Mouse (Mus musculus) embryonic facial prominence, embryonic 15.5 days (tissue): ENCODE measurements around the gene Pcgf1. TPM values are rescaled to one million over a fixed set of nuclear protein-coding genes. Genes with fewer than 3 reads are reported as not detected.

Source experiments
- ATAC-seq: fragments of 200-750 bp; cut with Nextera tagmentation; 2 replicates; pipeline ENCODE4 v1.8.0; 2017; ENCODE audit warnings: low read depth, moderate TSS enrichment; ENCODE audit not compliant: insufficient number of reproducible peaks, low FRiP score, low TSS enrichment
- H3K27ac ChIP-seq: fragments of 300-500 bp; sonication (generic); replicated peaks from 2 replicates; pipeline ENCODE4 v1.5.1; 2015; ENCODE audit warnings: mild to moderate bottlenecking, inconsistent platforms
- H3K27me3 ChIP-seq: fragments of 300-500 bp; sonication (generic); 2 replicates; pipeline ENCODE4 v1.6.1; 2015; ENCODE audit warnings: inconsistent platforms
- H3K36me3 ChIP-seq: fragments of 300-500 bp; sonication (generic); 2 replicates; pipeline ENCODE4 v1.6.1; 2015; ENCODE audit warnings: mild to moderate bottlenecking, inconsistent platforms
- H3K4me1 ChIP-seq: fragments of 300-500 bp; sonication (generic); 2 replicates; pipeline ENCODE4 v1.6.1; 2015; ENCODE audit warnings: inconsistent platforms
- H3K4me2 ChIP-seq: fragments of 300-500 bp; sonication (generic); replicated peaks from 2 replicates; pipeline ENCODE4 v1.6.1; 2015; ENCODE audit warnings: mild to moderate bottlenecking, inconsistent platforms
- H3K4me3 ChIP-seq: fragments of 300-500 bp; sonication (generic); replicated peaks from 2 replicates; pipeline ENCODE4 v1.5.1; 2015; ENCODE audit warnings: mild to moderate bottlenecking, inconsistent platforms
- H3K9ac ChIP-seq: fragments of 300-500 bp; sonication (generic); 2 replicates; pipeline ENCODE4 v1.6.1; 2015; ENCODE audit warnings: inconsistent platforms
- H3K9me3 ChIP-seq: fragments of 300-500 bp; sonication (generic); replicated peaks from 2 replicates; pipeline ENCODE4 v1.6.1; 2016; ENCODE audit warnings: inconsistent platforms
- WGBS: fragments of 180-500 bp; shearing (Covaris S2); methylation state at CpG from one replicate; pipeline ENCODE4 v1.1.7; 2015; 5-methylcytosine and 5-hydroxymethylcytosine counted together
- polyA plus RNA-seq: library from polyadenylated mRNA; unstranded; fragments of >200 nt; fragmentation: Nextera tagmentation; extraction: Ambion mirVana; gene quantifications from 2 replicates; pipeline ENCODE4 v1.2.1, GENCODE M21; 2015

Gene Pcgf1
- polyA plus RNA-seq, 1 experiment from 2014 or later, result 39.4 TPM

DNA sequence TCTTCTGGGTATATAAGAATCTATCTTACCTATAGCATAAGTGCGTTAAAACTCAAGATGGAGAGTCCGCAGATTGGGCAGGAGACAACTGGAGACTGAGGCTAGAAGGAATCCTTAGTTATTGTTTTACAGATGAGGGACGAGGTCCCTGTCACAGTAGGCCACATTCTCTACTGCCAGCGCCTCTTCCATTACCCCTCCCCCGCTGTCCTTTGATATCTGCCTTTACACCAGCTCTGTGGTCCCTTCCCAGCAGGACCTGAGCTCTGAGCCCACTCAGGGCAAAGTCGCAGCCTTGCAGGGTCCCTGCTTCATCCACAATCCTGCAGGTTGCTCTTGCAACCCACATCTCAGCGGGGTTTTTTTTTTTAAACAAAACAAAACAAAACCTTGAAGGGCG, 9.4 kb upstream of the Pcgf1 start:
- 7% methylated on average over 8 of the region's 8 CpGs for WGBS
- peaks cover 30% of the 10 kb centered on the region for H3K4me1 ChIP-seq
- H3K27me3 ChIP-seq, result peaks cover 99% of the 10 kb centered on the region
- H3K4me3 ChIP-seq, result no peak overlapping the region; the same call in 1 of the 2 replicates
- H3K4me2 ChIP-seq, result no peak overlapping the region
- no peaks in the 10 kb centered on the region for H3K36me3 ChIP-seq
- no peak overlapping the region for H3K27ac ChIP-seq
- H3K9ac ChIP-seq, result no peak overlapping the region
- no peaks in the 10 kb centered on the region for H3K9me3 ChIP-seq
- no peak for ATAC-seq

DNA sequence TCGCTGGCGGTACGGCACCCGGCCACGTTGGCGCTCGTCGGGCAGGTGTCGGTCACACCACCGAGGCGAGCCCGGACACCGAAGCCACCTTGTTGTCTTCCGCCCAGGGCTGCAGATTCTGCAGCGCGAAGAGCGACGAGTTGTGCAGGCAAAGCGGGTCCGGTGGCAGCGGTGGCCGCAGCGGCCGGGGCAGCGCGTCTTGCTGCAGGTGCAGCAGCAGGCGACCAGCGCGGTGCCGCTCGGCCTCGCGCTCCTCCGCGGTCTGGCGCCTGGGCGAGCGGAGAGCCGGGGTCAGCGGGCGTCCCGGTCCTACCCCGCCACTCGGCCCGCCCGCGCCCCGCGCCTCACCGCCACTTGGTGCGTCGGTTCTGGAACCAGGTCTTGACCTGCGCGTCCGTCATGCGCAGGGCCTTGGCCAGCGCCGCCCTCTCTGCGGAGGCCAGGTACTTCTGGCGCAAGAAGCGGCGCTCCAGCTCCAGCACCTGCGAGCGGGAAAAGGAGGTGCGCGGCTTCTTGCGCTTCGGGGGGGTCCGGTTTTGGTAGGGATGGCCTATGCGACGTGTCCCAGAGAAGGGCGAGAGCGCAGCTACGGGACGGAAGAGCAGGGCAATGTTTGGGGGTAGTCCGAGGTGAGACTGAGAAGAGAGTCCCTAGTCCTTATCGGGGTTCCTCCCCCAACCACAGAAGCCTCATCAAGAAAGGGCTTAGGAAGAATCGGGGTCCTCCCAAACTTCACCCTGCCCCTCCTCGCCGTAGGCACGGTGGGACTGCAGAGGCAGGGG, 8.8 kb upstream of the Pcgf1 start:
- 1% methylated on average over 75 of the region's 81 CpGs for WGBS
- peaks cover 98% of the 10 kb centered on the region for H3K27me3 ChIP-seq
- no peak overlapping the region for H3K9ac ChIP-seq
- H3K27ac ChIP-seq, result no peak overlapping the region
- peak overlapping the region; percentile 26 for H3K4me3 ChIP-seq
- H3K9me3 ChIP-seq, result no peaks in the 10 kb centered on the region
- ATAC-seq, result no peak
- H3K4me1 ChIP-seq, result peaks cover 30% of the 10 kb centered on the region
- H3K36me3 ChIP-seq, result no peaks in the 10 kb centered on the region
- H3K4me2 ChIP-seq, result peak overlapping the region; percentile 36

DNA sequence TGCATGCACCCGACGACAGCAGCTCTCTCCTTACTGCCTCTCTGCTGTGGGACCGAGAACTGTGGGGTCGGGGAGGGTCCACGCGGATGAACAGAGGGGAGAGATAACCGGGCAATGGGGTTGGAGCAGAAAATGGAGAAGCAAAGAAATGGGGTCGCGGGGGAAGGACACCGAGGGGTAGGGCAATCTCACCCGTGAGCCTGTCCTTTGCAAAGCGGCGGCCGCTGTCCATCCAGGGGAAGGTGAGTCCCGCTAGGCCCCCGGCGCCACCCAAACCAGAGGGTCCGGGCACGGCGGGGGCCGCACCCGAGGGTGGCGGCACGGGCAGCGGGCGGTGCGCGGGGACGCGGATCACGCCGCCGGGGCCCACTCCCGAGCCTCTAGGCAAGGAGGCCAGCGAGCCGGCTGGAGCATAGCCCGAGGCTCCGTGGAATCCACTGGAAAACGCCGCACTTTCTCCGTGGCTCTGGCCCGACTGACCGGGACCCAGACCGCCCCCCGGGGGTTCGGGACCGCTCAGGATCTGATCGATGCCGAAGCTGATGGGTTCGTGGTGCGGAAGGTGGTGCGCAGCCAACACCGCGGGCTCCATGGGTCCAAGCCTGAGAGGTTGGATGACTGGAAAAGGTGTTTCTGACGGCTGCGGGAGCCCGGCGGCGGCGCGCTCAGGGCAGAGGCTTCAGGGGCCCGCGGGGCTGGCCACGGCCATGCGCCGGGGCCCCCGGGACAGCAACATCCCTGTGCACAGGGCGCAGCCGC, 8.0 kb upstream of the Pcgf1 start:
- WGBS, result under 1% methylated on average over 69 of the region's 69 CpGs
- peak overlapping the region; percentile 35 for H3K4me2 ChIP-seq
- peak overlapping the region; percentile 26 for H3K4me3 ChIP-seq
- H3K36me3 ChIP-seq, result no peaks in the 10 kb centered on the region
- H3K27me3 ChIP-seq, result peaks cover 98% of the 10 kb centered on the region
- no peak; the same call in 1 of the 2 replicates for ATAC-seq
- peaks cover 30% of the 10 kb centered on the region for H3K4me1 ChIP-seq
- no peak overlapping the region for H3K27ac ChIP-seq
- no peak overlapping the region for H3K9ac ChIP-seq
- no peaks in the 10 kb centered on the region for H3K9me3 ChIP-seq

DNA sequence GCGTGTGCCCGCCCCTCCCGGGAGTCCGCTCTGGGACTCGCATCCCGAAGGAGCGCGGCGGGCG, 7.6 kb upstream of the Pcgf1 start, which contains the start of gene Tlx2:
Gene Tlx2, minus strand, starts transcription at position 47 of the 64 bp plus-strand sequence.
- H3K36me3 ChIP-seq, result no peaks in the 10 kb centered on the region
- peaks cover 30% of the 10 kb centered on the region for H3K4me1 ChIP-seq
- no peaks in the 10 kb centered on the region for H3K9me3 ChIP-seq
- 0% methylated on average over 10 of the region's 10 CpGs for WGBS
- no peak within 1 kb of the TSS for H3K27ac ChIP-seq
- H3K27me3 ChIP-seq, result peaks cover 96% of the 10 kb centered on the region
- no peak for ATAC-seq
- H3K9ac ChIP-seq, result no peak within 1 kb of the TSS
- H3K4me2 ChIP-seq, result peak within 1 kb of the TSS; percentile 35
- peak within 1 kb of the TSS; percentile 26 for H3K4me3 ChIP-seq

DNA sequence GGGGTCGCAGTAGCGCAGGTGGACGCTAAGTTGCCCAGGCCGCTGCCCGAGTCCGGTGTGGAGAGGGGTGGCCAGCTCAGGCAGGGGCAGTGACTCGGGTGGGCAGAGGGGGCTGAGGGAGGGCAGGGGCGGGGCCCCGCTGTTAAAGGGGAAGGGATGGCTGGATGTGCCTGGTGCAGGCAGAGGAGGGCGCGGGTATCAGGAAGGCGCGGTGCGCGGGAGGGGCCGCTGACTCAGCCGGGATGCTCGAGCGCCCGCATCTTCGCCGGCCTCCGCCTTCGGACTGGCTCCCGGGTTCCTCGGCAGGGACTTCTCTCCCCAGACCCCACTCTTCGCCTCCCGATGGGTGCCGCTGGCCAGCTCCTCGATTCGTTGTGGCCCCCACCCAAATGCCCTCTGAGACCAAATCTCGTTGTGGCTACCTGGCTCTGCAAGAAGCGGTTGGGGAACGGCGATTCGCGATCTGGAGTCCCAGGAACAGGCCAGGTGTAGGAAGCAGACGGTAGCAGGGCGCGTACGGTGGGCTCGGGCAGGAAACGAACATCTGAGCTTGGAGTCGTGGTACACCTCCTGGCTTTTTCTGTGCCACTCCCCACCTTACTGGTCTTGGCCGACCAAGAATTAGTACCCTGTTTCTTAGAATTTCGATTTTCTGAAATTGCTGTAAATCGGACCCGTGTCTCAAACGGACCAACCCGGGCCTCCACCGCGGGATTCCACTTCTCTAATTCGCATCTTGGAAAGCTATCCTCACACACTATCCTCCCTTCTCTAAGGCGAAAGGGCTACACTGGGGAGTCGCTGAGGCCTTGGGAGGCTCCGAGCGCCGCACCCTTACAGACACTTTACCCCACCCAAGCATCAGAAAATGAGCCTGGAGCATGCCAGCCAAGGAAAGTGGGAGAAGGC, 7.1 kb upstream of the Pcgf1 start:
- no peak overlapping the region for H3K27ac ChIP-seq
- H3K9ac ChIP-seq, result no peak overlapping the region
- H3K4me1 ChIP-seq, result peaks cover 30% of the 10 kb centered on the region
- peak overlapping the region; percentile 35 for H3K4me2 ChIP-seq
- no peaks in the 10 kb centered on the region for H3K36me3 ChIP-seq
- H3K9me3 ChIP-seq, result no peaks in the 10 kb centered on the region
- H3K4me3 ChIP-seq, result peak overlapping the region; percentile 26
- peaks cover 96% of the 10 kb centered on the region for H3K27me3 ChIP-seq
- no peak for ATAC-seq
- 2% methylated on average over 57 of the region's 58 CpGs for WGBS

DNA sequence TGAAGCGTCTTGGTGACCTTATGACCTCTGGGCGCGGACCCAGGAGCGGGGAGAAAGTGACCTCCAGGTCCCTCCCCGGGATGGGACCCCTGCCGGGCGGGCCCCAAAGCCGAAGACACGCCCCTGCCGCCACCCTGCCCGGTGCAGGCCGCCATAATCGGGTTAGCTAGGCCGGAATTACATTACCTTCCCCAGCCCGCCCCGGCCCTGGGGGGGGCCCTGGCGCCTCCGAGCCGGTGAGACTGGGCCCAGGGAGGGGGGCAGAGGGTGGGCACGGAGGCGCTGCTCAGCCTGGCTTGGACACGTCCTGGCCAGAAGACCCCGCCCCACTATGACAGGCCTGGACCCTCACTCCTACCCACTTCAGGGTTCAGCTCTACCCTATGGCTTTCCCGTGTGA, 6.4 kb upstream of the Pcgf1 start:
- H3K4me3 ChIP-seq, result peak overlapping the region; percentile 17
- no peaks in the 10 kb centered on the region for H3K36me3 ChIP-seq
- WGBS, result 1% methylated on average over 20 of the region's 24 CpGs
- H3K4me2 ChIP-seq, result peak overlapping the region; percentile 26; the same call in 1 of the 2 replicates
- H3K27ac ChIP-seq, result no peak overlapping the region
- H3K9ac ChIP-seq, result no peak overlapping the region
- peaks cover 96% of the 10 kb centered on the region for H3K27me3 ChIP-seq
- peaks cover 30% of the 10 kb centered on the region for H3K4me1 ChIP-seq
- no peaks in the 10 kb centered on the region for H3K9me3 ChIP-seq
- no peak for ATAC-seq

DNA sequence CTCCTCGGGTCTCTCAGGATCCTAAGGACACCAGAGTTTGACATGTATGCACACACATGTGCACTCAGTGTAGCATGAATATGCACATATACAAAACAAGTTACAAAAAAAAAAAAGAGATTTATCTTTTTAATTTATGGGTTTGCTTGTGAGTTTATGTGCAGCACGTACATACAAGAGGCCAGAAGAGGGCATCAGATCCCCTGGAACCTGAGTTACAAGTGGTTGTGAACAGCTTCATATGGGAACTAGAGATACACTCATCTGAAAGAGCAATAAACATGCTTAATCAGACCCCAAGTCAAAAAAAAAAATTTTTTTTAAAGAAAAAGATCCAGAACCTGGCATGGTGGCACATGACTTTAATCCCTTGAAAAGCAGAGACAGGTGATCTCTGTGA, 2.7 kb upstream of the Pcgf1 start:
- Histone ChIP-seq H3K9ac (no peak overlapping the region), H3K27me3 (peaks cover 60% of the 10 kb centered on the region), H3K4me1 (peaks cover 35% of the 10 kb centered on the region), H3K4me3 (no peak overlapping the region), H3K9me3 (no peaks in the 10 kb centered on the region), H3K27ac (no peak overlapping the region), H3K36me3 (peaks cover 5% of the 10 kb centered on the region), H3K4me2 (no peak overlapping the region)
- 14% methylated on average over 2 of the region's 2 CpGs for WGBS
- ATAC-seq, result no peak

DNA sequence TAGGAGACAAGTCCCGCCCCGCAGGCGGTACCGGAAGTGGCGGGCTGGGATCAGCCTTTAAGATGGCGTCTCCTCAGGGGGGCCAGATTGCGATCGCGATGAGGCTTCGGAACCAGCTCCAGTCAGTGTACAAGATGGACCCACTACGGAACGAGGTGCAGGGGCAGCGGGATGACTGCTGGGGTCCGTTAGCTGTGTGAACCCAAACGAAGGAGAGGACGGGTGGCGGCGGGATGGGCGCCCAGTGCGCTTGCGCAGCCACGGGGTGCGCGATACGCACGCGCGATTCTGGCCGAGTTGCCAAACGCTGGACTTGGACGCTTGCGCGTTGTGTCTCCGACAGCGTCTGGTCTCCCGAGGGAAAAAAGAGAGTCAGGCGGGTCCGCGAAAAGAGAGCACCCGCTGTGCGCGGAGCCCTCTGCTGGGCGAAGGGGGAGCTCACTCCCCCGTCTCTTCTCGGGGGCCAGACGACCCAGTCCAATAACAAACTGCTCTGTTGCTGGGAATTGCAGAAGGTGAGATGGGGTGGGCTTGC, 722 bp downstream of the Pcgf1 start:
- WGBS, result under 1% methylated on average over 46 of the region's 46 CpGs

DNA sequence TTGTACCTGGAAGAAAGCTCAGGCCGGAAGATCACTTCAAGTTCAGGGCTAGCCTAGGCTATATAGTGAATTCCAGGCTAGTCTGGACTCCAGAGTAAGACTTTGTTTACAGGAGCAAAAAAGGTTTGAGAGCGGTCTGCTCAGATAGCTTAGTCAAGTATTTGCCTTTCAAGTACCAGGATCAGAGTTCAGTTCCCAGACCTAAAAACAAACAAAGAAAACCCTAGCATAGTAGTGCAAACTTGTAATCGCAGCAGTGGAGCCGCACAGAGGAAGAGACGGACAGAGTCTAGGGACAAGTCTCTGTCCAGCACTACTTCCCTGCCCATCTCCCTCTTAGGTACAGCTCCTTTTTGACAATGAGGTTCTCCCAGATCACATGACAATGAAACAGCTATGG, 2.5 kb downstream of the Pcgf1 start:
- H3K4me3 ChIP-seq, result no peak overlapping the region
- no peak overlapping the region for H3K27ac ChIP-seq
- no peak overlapping the region for H3K9ac ChIP-seq
- ATAC-seq, result no peak
- peaks cover 27% of the 10 kb centered on the region for H3K36me3 ChIP-seq
- H3K4me2 ChIP-seq, result no peak overlapping the region
- H3K27me3 ChIP-seq, result peaks cover 45% of the 10 kb centered on the region
- peaks cover 20% of the 10 kb centered on the region for H3K4me1 ChIP-seq
- 95% methylated on average over 5 of the region's 5 CpGs for WGBS
- H3K9me3 ChIP-seq, result no peaks in the 10 kb centered on the region

More for the DNA sequence above, 722 bp downstream of the Pcgf1 start:
- peak; percentile 93 for ATAC-seq
- Histone ChIP-seq H3K36me3 (peaks cover 27% of the 10 kb centered on the region), H3K27me3 (peaks cover 44% of the 10 kb centered on the region), H3K4me1 (peaks cover 20% of the 10 kb centered on the region), H3K27ac (peak overlapping the region; percentile 94), H3K9ac (peak overlapping the region; percentile 66), H3K4me3 (peak overlapping the region; percentile 80), H3K9me3 (no peaks in the 10 kb centered on the region), H3K4me2 (peak overlapping the region; percentile 96)

DNA sequence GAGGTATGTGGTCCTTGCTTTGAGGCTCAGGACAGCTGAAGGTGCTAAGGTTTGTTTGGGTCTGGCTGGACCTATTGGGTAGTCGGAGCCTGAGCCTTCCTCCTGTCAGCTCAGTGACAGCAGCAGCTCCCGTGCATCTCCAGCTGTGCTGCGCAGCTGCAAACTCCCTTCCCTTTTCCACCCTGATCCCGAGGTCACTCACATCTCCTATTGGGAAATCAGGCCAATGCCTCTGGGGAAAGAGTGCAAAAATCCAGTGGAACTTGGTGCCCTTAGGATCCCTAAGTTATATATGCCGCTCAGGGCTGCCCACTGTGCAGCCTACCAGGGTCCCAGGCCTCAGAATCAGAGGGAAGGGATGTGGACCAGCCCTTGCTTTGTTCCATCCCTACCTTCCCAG, 5.8 kb downstream of the Pcgf1 start:
- Histone ChIP-seq H3K9ac (no peak overlapping the region), H3K27me3 (peaks cover 64% of the 10 kb centered on the region), H3K4me1 (peaks cover 30% of the 10 kb centered on the region), H3K4me2 (no peak overlapping the region), H3K4me3 (no peak overlapping the region), H3K36me3 (peaks cover 27% of the 10 kb centered on the region), H3K9me3 (no peaks in the 10 kb centered on the region), H3K27ac (no peak overlapping the region)
- no peak for ATAC-seq
- WGBS, result 15% methylated on average over 5 of the region's 5 CpGs

DNA sequence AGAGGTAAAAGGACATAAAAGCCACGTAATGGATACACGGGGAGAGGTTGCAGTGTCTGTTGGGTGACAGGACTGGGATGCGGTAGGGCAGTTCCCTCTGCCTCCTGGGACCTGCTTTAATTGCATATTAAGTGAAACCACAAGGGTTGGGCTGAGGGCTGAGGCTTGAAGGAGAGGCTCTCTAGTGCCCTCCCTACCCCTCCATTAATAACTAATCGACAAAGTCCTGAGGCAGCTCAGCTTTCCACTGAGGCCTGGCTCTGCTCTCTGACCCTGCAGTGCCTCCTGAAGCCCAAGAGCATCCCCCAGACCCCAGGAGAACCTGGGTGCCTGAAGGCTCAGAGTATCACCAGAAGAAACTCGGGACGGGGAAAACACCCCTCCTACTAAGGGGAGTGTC, 6.8 kb downstream of the Pcgf1 start:
- H3K9me3 ChIP-seq, result no peaks in the 10 kb centered on the region
- H3K27ac ChIP-seq, result no peak overlapping the region
- H3K4me2 ChIP-seq, result no peak overlapping the region
- H3K4me3 ChIP-seq, result no peak overlapping the region
- H3K36me3 ChIP-seq, result peaks cover 27% of the 10 kb centered on the region
- peaks cover 20% of the 10 kb centered on the region for H3K4me1 ChIP-seq
- 8% methylated on average over 6 of the region's 6 CpGs for WGBS
- H3K27me3 ChIP-seq, result peaks cover 72% of the 10 kb centered on the region
- ATAC-seq, result no peak
- H3K9ac ChIP-seq, result no peak overlapping the region
